Mouse (Mus musculus) kidney, adult 2 months (tissue): ENCODE data around the gene Cr2.

Experiments used
- CTCF ChIP-seq: fragments of 200-500 bp; conservative IDR thresholded peaks from 2 replicates; pipeline ENCODE4 v1.5.1; 2011; ENCODE audit warnings: low read depth, mild to moderate bottlenecking, control low read depth, low read length, moderate library complexity, mixed read lengths; ENCODE audit not compliant: insufficient read depth, insufficient read length
- POLR2A ChIP-seq: fragments of 200-500 bp; IDR thresholded peaks from one replicate; pipeline ENCODE4 v1.6.1; 2011; ENCODE audit warnings: low read depth, low read length, control low read depth

DNA sequence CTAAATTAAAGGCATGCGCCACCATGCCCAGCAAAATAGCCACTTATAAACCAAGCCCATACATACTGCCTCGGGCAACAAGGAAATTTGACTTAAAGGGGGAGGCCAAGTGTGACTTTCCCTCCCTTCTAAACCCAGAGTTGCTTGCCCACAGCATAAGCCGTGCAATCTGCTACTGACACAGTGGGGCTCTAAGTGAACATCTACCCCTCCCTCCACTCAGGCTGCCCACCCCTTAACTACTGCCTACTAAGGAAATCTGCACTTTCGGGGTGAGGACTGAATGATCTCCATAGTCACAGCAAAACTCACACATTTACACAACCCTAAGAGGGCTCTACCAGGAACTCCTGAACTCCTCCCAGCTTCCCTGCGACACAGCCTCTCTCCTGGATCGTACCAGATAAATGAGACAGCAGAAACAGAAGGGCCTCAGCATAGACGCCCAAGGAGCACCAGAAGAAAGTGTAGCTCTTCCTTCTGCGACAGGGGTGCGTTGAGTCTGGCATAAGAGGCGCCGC is 84.8 kb downstream of the Cr2 start:
- TF ChIP-seq POLR2A: no peak
- TF ChIP-seq CTCF: no peak
